Mouse (Mus musculus) layer of hippocampus, postnatal 10 days (tissue): ENCODE measurements around the gene Lman2. TPM values are rescaled to one million over a fixed set of nuclear protein-coding genes. Genes with fewer than 3 reads are reported as not detected.
A peak's percentile ranks its signal among the peaks of the same experiment; 100 is the strongest.

ENCODE experiments used
- DNase-seq, 2 experiments: peaks; one replicate each; pipeline ENCODE4 v3.0.0; 2021; ENCODE audit warnings: low spot score in 2 of 2
- total RNA-seq, 2 experiments: library from RNA; stranded (reverse); gene quantifications; 2 replicates each; pipeline ENCODE4 v1.2.3; 2021

Gene Lman2
- total RNA-seq, 2 experiments from 2014 or later, result 44.7 to 49.4 TPM

DNA sequence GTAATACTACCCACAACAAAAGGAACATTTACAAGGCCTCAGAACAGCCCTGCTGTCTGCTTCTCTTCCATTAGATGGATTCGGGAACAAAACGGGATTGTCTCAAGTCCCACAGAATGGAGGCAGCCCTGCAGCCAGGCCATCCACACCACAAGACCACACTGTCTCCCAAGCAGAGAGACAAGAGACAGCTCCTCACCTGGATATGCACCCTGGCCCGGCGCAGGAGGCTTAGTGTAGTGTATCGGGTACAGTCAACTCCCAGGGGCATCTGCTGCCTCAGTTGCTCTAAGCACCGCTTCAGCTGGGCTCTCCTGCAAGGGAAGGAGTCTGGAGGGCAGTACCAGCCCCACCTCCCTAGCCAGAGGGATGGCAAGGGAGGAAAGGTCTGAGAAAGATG lies 34.4 kb downstream of the Lman2 start:
- no peak for DNase-seq

DNA sequence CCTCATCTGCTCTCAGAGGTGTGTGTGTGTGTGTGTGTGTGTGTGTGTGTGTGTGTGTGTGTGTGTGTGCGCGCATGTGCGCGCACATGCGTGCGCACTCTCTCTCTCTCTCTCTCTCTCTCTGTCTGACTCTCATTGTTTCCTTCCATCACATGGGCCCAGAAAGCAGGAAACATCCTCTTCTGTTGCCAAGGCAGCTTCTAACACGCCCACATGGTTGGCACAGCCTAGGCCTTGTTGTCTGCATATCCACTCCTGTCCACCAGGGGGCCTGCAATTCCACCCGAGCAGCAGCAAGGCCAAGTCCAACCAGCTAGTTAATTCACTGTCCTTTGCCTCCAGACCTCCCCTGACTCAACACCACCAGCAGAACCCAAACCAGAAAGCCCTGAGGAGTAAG lies 35.0 kb downstream of the Lman2 start:
- peak; percentile 93 to 94 for DNase-seq

DNA sequence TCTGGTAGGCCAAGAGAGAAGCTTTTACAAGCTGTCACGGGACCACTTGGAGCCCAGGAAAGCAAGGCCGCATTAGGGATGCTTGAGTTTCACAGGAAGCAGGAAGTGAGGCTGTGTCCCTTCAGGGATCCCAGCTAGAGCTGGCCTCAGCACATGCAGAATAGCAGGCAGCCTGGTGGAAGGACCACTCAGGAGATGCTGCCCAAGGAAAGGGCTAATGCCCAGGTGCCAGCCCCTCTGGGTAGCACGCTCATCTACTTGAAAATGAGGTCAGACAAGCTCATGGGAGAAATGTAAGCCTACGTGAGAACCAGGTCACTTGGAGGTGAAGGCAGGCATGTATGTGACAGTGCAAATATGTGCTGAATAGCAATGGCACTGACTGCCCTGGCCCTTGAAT lies 35.4 kb downstream of the Lman2 start:
- no peak for DNase-seq

DNA sequence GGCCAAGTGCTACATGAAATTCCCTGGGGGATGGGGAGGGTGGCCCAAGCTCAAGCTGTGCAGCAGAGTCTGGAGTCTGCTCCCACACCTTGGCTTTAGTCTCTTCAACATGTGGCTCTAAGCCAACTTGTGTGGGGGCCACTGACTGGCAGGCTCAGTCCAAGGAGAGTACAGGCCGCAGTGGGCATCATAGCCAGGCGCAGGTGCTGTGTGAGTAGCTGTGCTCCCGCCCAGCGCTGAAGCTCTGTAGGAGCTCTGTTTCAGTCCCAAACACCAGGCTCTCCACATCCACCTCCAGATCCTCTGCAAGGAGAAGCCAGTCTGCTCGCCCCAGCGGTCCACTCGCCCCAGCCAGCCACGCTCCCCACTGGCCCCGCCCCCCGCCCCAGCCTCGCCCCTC lies 37.0 kb downstream of the Lman2 start:
- DNase-seq, result no peak

DNA sequence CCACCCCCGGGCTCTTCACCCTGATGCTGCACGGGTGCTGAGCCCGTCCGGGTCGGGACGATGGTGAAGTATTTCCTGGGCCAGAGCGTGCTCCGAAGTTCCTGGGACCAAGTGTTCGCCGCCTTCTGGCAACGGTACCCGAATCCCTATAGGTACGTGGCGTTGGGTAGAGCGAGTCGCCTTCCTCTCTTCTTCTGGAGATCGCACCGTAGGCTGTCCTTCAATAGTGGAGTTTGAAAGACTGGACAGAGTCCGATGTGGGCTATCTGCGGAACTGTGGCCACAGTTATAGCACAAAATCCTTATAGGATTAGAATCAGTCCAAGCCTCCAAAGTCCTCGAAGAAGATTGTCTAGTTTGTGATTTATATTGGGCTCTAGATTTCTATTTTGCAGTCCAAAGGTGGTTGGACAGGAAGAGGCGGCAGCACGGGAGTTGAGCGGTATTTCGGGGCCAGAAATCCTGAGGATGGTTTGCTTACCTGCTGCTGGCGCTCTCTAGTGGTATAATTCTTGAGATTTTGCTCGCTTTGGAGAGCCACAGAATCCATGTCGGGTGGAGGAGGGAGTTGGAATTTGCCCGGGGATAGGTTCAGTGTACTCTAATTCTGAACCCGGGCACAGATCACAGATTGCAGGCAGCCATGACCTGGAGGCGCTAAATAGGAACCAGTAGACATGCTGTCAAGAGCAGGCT lies 40.3 kb downstream of the Lman2 start:
- peak in 1 of 2 experiments; percentile 38 for DNase-seq

DNA sequence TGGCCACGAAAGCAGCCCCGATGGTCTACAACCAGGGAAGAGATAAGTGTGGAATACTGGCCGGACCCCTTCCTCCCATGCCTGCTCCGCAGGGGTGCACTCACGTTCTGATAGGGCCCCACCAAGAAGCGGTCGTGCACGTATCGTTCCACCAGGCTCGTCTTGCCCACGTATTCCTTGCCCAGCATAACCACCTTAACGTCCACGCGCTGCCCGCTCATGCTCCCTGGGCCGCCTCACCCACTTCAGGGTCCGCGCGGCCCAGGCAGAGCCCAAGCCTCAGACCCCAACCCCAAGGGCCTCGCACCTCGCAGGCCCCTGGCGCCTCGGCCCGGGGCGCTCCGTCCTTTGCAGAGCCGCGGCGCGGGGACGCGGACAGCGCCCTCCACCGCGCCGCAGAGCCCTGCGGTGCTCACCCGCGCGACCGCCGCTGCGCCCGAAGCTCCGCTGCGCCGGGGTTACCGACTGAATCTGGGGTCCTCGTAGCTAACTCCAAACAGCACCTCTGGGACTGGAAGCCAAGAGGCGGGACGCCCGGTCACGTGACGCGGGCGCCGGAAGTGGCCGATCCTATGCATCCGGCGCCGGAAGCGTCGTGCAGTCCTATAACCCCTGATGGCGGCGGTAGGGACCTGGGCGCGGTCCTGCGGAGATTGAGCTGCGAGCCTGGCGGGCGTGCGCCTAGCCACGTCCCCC lies 41.0 kb downstream of the Lman2 start, which contains the start of gene Rab24:
Gene Rab24 (minus strand): TSS at position 513 of the 696 bp plus-strand sequence.
- DNase-seq, result peak; percentile 81 to 89

DNA sequence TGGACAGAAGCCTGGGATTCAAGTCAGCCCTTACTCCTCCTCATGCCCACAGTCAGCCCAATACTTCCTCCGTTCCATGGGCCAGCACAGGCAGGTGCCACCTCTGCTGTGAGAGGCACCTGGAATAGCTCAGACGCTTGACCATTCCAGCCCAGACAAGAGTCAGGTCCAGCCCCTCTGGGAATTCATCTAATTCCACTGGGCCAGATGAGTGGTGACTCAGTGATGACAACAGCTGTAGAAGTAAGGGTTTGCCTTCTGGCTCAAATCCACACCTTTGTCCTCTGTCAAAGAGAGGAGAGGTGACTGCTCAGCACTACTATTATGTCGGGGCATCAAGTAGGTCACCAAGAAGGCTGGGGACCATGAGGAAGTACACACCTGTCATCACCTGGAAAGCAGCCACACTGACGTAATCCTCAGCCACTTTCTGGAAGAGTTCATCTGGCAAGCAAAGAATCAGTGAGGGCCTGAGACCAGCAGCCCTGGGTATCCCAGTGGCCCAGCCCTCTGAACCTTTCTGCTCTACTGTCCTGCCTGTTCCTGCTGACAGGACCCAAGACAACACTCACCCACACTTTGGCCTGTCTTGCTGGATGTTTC lies 42.6 kb downstream of the Lman2 start, which contains the start of gene Prelid1:
Gene Prelid1 (plus strand): TSS at position 570 of the 603 bp plus-strand sequence.
- DNase-seq, result no peak

DNA sequence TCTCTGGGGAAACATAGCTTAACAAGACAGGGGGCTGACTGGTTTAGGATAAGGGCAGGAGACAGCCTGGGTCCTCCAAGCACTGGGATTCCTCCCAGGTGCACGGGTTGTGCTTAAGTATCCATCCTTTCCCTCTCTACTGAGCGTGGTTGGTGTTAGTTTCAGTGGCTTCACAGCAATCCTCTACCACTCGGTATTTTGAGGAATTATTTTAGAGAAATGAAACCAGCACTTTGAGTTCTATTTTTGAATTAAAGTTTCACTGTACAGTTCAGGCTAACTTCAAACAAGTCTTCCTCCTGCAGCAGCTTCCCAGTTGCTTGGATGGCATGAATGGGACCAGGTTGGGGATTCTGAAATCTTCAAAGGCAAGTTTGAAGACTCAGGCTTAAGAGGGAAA lies 44.2 kb downstream of the Lman2 start:
- no peak for DNase-seq

DNA sequence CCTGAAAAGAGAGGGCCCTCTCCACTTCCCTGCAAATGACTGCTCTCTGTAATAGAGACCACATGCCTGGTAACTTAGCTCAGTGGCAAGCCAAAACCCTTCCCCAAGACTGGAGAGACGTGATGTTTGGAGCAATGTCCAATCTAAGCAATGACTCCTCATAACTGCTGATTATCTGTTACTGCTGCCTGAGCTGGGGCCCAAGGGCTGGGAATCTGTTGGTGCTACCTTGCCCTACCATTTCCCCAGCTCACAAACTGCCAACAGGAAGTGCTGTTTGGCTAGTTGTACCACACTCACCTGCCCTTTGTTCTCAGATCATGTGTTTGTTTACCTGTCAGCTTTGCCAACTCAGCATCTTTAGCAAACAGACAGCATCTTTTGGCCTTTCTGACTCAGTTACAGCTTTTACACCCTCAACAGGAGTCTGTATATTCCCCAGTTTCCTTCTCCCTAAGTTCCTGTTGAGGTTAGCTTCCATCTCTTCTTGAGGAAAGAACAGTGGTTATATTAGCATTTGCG lies 47.6 kb downstream of the Lman2 start:
- DNase-seq, result no peak

DNA sequence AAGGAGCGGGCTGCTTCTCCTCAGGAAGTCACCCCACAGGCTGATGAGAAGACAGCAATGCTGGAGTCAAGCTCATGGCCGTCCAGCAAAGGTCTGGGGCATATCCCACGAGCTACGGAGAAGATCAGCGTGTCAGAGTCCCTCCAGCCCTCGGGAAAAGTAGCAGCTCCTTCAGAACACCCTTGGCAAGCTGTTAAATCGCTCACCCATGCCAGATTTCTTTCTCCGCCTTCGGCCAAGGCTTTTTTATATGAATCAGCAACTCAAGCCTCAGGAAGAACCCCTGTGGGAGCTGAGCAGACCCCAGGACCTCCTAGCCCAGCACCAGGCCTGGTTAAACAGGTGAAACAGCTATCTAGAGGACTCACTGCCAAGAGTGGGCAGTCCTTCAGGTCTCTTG lies 49.5 kb downstream of the Lman2 start:
- no peak for DNase-seq

DNA sequence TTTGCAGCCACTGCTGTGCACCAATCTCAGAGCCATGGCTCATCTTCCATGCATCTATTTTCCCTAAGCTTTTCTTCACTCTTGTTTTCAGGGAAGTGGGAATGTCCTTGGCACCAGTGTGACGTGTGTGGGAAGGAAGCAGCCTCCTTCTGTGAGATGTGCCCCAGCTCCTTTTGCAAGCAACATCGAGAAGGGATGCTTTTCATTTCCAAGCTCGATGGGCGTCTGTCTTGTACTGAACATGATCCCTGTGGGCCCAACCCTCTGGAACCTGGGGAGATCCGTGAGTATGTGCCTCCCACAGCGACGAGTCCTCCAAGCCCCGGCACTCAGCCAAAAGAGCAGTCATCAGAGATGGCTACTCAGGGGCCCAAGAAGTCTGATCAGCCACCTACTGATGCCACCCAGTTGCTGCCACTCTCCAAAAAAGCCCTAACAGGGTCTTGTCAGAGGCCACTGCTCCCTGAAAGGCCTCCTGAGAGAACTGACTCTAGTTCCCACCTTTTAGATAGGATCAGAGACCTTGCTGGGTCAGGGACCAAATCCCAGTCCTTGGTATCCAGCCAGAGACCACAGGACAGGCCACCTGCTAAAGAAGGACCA lies 50.5 kb downstream of the Lman2 start:
- peak in 1 of 2 experiments; percentile 27 for DNase-seq

DNA sequence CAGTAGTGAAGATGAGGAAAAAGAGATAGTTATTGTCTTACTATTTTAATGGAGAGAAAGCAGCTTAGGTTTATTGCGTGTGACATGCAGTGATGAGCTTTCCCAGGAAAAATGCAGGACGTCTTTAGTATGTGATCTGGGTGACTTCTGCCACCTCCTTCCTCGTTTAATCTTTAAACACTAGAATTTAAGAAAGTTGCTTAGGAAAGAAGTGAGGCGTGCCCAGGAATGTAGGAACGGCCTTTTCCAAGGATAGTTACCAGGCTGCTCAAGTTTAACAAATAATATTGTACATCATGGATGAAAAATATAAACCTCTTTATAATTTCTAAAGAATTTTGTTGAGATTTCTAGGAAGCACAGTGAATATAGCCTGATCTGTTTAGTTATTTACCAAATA lies 61.7 kb downstream of the Lman2 start:
- DNase-seq, result no peak

DNA sequence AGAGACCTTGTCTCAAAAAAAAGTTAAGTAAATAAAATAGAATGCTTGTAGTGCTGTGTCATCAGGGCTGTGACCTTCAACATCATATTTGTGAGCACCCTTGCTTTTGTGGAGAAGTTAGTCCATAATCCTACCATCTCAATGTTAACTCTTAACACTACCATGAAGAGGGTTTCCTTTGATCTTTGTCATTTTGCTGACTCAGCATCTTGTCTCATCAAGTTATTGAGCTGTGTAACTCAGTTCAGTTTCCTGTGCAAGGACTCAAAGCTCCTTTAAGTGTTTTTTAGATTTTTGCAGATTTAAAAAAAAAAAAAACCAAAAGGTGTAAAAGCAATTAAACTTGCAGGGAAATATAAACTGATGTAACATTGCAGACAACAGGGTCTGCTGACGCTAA lies 65.8 kb downstream of the Lman2 start:
- DNase-seq, result no peak

Other genes starting within 250 kb of the Lman2 start
- gene Gm17617, start 229.2 kb downstream of the Lman2 start, total RNA-seq, result not detected
- gene Fgfr4, start 210.1 kb downstream of the Lman2 start, total RNA-seq, result under 1 TPM; 0.41 to 0.58 TPM
- 100 to 1,000 TPM; 153 to 156 TPM for gene Nsd1, start 153.0 kb downstream of the Lman2 start, total RNA-seq
- gene Prelid1, start 42.3 kb downstream of the Lman2 start, total RNA-seq, result 100 to 1,000 TPM; 169 to 177 TPM
- 10 to 100 TPM; 62.4 to 66.9 TPM for gene Rab24, start 40.8 kb downstream of the Lman2 start, total RNA-seq
- gene Mxd3, start 33.0 kb downstream of the Lman2 start, total RNA-seq, result 1 to 10 TPM; 2.4 to 2.9 TPM
- gene Rgs14, start 6.9 kb upstream of the Lman2 start, total RNA-seq, result 10 to 100 TPM; 28.6 to 37.0 TPM
- gene Slc34a1, start 35.4 kb upstream of the Lman2 start, total RNA-seq, result not detected
- gene Pfn3, start 52.4 kb upstream of the Lman2 start, total RNA-seq, result under 1 TPM in 1 of 2 experiments, not detected in 1; 0.75 TPM
- 1 to 10 TPM in 1 of 2 experiments, under 1 TPM in 1; 0.37 to 1.2 TPM for gene F12, start 64.0 kb upstream of the Lman2 start, total RNA-seq
- 10 to 100 TPM; 76.4 to 79.2 TPM for gene Grk6, start 82.3 kb upstream of the Lman2 start, total RNA-seq
- gene Prr7, start 101.5 kb upstream of the Lman2 start, total RNA-seq, result 100 to 1,000 TPM in 1 of 2 experiments, 10 to 100 TPM in 1; 98.1 to 112 TPM
- gene Dbn1, start 125.3 kb upstream of the Lman2 start, total RNA-seq, result 100 to 1,000 TPM; 392 to 399 TPM
- gene Pdlim7, start 150.9 kb upstream of the Lman2 start, total RNA-seq, result 10 to 100 TPM; 66.1 to 68.9 TPM
- gene Dok3, start 166.5 kb upstream of the Lman2 start, total RNA-seq, result 1 to 10 TPM; 5.0 to 6.5 TPM
- 10 to 100 TPM; 36.9 to 46.6 TPM for gene Ddx41, start 173.9 kb upstream of the Lman2 start, total RNA-seq
- gene Fam193b, start 208.3 kb upstream of the Lman2 start, total RNA-seq, result 10 to 100 TPM; 61.9 to 82.4 TPM
- 100 to 1,000 TPM; 127 to 128 TPM for gene Tmed9, start 210.9 kb upstream of the Lman2 start, total RNA-seq
- 10 to 100 TPM; 23.1 to 23.8 TPM for gene B4galt7, start 237.1 kb upstream of the Lman2 start, total RNA-seq